Mouse (Mus musculus): Measurements from ENCODE around the gene Rufy3.

- TF ChIP-seq EP300 (IDR thresholded peaks at IDR 0.05; ENCODE audit: low read depth): no peak
- TF ChIP-seq CTCF (IDR thresholded peaks at IDR 0.05; ENCODE audit: low read depth): no peak
Measured at GRCm38 (mm10) chr5:88631545-88631944, 66.7 kb downstream of the Rufy3 start.

Measured in liver, postnatal 0 days (tissue).